Mouse (Mus musculus): ENCODE data around the gene Dhx8.

Dhx8 gene

DNA sequence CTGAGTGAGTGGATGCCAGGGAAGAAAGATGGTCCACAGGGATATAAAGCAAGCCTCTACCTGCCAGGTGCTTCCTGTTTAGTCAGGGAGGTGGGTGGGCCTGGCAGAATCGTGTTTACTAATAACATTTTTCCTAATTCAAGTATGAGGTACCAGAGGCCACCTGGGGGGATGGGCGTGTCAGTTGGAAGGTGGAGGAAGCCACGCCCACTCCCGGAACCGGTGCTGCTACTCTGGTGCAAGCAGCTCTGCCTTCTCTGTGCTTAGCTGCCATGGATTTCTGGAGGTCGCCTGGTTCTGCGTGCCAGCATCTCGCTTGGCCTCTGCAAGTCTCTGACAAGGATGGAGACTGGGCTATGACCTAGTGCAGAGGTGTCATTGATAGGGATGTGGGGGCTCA is 65.4 kb downstream of the Dhx8 start:
- DNase-seq (ENCODE audit: low spot score in 2 of 2): no peak

DNA sequence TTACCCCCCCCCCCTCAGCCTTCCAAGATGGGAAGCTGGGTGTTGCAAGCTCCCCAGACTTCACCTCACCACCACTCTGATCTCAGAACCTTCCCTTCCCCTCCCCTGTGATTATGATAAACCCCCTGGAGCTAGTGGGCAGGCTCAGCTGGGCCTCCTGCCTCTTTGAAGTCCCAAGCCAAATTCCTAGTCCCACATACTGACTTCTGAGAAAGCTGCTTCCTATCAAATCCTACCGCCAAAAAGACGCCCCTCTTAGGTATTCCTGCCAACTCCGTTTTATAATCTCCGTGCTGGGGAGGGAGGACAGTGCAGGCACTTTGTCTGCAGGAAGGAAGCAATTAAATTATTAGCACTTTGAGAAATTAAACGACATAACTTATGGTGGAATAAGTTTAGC is 68.7 kb downstream of the Dhx8 start:
- no peak for DNase-seq (ENCODE audit: low spot score in 2 of 2)

DNA sequence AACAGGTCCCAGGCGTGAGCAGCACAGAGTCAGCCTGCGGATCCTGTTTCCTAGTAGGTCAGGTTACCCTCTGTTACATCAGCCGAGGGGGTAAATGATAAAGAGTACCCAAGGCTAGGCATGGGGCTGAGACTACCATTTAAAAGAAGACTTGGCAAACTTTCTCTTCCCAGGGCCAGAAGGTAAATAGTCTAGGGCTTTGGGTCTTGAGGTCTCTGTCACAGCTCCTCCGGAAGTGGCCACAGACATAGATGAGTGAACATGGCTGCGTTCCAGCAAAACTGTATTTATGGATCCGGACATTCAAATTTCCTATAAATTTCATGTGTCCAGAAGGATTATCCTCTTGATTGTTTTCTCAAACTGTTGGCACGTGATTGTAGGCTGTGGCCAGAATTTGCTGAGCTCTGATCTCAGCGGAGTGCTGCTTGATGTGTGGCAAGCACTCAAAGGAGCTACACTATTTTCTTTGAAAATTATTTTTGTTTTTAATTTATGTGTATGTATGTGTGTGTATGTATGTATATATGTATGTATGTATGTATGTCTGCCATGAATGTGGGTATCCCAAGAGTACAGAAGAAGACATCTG is 72.5 kb downstream of the Dhx8 start:
- no peak for DNase-seq (ENCODE audit: low spot score in 2 of 2)

DNA sequence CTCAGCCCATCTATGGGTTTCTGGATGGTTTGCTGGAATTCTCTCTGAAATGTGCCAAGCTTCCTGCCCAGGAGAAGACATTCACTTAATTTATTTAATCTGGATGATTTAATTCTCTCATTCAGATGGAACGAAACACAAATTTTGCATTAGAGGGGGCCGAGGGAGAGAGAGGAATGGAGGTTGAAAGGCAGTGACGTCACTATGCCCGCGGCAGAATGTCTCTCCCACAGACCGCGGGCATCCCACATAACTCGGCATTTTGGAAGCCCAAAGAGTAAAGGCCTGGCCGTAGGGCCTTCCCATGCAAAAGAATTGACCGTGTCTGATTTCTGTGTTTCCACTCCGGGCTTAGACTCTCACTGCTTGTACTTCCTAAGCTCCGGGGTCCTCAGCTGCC is 74.0 kb downstream of the Dhx8 start:
- no peak for DNase-seq (ENCODE audit: low spot score in 2 of 2)

DNA sequence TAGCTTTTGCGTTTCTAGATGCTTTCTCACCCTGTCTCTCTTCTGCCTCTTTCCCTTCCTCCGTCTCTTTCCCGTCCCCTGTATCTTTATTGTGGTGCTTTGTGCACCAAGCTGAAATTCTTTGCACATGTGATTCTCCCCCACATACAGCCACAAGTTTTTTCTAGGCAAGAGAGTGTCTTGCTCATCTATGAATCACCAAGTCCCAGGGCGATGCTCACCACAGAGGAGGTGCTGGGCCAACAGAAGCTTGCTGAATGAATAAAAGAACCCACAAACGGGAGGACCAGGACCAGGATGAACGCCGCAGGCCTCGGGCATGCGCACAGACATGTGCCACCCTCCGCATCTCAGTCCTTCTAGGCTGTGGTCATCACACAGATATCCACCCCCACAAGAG is 74.5 kb downstream of the Dhx8 start:
- no peak for DNase-seq (ENCODE audit: low spot score in 2 of 2)

DNA sequence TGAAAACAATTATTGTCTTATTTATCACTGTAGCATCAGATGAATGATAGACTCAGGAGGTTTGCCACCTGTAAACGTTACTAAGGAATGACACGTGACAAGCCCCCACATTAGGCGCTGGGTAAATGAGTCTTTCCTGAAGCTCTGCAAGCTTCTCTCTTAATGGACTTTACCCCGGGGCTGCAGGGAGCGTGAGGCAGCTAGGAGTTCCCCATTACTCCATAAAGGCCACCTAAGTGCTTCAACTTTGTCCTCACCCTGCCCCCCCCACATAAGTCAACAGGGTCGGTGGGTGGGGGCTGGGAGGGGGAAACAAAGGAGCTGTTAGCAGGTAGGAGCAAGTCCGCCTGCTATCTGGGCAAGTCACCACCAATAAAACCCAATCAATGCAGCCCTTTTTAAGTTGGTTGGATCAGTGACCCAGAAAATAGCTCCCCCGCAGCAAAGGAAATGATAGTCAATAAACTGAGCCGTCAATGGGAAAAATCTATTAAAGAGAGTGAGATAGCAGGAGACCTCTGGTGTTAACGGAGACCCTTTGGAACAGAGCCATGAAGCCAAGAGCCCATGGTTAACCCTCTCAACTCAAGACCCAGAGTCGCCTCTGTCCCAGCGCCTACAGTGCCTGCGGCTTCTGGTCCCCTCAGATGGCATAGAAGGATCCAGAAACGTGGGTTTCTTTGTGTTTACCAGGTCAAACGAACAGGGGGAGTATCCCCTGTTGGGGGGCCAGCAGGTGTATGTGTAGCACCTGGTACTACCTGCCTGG is 76.5 kb downstream of the Dhx8 start:
- DNase-seq (ENCODE audit: low spot score in 2 of 2): no peak

DNA sequence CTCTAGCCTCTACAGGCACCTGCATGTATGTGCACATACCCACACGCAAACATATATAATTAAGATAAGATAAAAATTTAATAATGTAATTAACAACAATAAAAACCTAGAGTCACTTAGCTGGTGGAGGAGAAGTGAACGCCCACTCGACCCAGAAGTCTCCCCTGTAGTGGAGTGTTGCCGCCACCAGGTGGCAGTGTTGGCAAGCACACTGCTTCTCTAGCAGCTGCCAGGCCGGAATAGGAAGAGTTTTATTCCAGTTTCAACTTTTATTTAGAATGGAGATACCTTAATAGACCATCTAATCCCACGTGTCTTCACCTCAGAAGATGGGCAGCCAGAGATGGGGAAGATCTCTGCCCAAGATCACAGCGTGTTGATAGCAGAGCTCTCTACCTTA is 80.5 kb downstream of the Dhx8 start:
- peak; percentile 71 to 89 for DNase-seq (ENCODE audit: low spot score in 2 of 2)

DNA sequence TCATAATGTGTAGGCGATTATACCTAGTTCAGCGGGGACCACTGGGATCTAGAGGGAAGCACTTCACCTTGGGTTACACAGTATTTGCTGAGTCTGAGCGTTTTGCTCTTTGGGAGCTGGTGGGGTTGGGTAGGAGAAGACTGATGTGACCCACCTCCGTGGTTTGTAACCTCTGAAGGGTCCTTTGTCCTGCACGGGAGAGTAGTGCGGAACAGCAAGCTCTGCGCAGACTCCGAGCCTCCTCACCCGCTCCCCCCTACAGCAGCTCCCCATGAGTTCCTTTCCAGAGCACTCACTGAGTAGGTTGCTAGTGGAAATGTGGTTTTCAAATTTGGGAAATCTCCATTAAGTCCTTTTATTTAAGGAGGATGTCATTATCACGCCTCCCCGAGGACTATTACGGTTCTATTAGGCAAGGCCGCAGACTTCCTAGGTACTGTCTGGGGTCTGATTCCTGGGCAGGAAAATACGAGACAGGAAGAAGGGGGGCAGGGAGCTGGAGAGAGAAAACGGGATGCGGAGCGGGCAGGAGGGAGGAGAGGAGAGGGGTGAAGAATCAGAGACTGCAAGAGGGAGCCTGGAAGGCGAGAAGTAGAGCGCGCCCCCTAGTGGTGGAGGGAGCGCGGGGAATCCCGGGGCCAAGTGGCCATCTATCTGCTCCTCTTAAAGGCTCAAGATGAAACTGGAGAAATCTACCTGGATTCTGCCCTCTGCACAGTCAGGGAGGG is 81.8 kb downstream of the Dhx8 start:
- DNase-seq (ENCODE audit: low spot score in 2 of 2): peak; percentile 66 to 92

DNA sequence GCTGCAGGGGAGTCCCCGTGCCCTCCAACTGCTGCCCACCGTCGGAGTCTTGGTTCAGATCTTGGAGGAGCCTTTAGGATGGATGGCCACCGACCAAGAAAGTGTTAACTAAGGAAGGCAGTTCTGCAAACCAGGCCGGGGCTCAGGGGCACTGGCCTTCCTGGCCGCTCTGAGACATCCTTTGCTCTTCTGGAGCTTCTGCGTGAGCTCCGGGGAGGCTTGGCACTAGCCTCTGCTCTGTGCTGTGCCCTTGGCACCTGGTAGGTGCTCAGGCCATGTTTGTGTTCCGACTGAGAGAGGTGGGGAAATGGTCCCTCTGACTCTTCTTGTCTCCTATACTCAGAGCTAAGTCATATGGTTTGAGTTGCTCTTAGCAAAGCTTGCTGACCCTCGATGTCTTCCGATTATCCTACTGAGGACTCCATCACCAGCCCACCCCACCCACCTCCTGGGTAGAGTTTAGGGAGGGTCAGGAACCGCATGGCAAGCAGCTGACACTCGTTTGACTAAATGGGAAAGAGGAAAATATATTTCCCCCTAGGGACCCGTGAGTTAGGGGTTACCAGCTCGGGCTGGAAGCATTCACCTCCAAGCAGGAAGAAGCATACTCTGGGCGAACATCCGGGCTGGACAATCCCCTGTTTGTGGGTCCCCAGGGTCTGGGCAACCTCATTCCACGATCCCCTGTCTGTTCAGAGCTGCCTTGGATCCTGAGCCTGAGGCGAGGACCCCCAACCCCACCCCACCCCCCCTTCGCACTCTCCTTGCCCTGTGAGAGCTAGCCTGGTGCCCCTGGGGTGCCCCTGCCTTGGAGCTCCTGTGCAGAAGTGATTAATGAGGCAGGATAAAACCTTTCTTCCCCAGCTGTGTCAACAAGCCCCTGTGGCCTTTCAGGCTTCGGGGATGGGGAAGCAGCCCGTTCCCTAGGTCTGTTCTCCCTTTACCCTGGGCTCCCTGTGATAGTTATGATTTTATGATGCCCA is 82.7 kb downstream of the Dhx8 start:
- DNase-seq (ENCODE audit: low spot score in 2 of 2): peak in 1 of 2 experiments; percentile 64

Data from spleen, postnatal 4 days (tissue).